Mouse (Mus musculus): ENCODE results near the gene March6. TPM values are rescaled to one million over a fixed set of nuclear protein-coding genes. Genes with fewer than 3 reads are reported as not detected.

Gene March6
- polyA plus RNA-seq, 1 experiment: 42.2 TPM

DNA sequence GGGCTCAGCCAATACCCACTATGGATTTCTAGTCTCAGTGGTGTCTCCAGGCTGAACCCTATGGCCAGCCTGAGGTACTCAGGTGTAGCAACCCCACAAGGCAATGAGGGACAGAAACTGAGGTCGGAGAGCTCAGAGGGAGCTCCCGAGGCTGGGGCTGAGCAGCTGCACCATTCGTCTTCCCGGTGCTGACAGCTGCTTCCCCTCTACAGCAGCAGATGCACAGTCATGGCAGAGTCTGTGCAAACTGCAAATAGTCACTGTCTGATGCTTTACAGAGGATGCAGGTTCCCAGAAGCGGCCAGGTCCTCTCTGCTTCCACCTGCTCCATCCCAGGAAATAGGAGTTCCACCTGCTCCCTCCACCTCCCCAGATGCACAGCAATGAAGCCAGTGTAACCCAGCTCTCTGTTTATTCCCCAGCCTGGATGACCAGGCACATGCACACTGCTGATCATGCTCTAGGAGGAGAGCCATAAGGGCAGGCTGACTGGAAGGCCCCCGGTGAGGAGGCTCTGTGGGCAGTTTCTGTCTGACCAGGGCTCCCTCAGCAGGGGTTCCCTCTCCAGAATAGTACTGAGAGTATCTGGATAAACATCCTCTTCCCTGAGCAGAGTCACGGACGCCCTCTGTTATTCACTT, 104.7 kb downstream of the March6 start:
- Histone ChIP-seq H3K4me1 (ENCODE audit: control insufficient read depth, insufficient read depth, low read length) (no peaks in the 10 kb centered on the region), H3K4me3 (ENCODE audit: insufficient read depth, low read length) (no peak overlapping the region), H3K27ac (ENCODE audit: insufficient read depth, low read depth, low read length) (no peak overlapping the region)
- no peak for TF ChIP-seq CTCF (IDR thresholded peaks at IDR 0.05; ENCODE audit: low read depth, low read length)
- TF ChIP-seq POLR2A (IDR thresholded peaks at IDR 0.05; ENCODE audit: borderline replicate concordance, low read depth, low read length): no peak

DNA sequence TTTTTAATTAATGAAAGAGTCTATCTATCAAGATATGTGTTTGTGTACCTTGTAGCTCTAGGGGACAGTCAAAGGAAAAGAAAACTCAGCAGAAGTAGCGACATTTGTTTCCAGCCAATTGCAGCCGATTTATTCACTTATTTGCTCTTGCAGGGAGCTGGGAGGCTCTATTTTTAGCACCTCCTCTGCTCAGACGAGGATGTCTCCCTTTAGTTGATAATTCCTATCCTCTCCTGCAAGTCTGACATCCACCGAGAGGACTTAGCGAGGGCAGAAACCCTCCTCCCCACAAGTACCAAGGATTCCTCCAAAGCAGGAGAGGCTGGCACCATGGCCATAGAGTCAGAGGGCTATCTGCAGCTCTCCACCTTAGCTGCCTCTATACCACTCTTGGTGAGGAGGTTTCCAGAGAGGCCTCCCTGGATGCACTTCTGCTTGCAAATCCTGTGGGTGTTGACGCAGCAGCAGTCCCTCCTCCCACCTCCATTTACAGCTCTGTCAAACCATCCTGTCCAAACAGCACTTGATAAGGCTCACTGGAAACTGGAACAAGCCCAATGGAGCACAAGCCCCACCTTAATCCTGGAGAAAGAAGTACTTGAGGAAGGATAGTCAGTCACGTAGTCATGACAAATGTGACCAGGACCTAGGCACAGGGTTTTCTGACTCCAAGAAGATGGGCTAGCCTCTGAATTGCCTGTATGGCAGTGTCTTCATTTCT, 108.0 kb downstream of the March6 start:
- TF ChIP-seq POLR2A (IDR thresholded peaks at IDR 0.05; ENCODE audit: borderline replicate concordance, low read depth, low read length) (no peak), CTCF (IDR thresholded peaks at IDR 0.05; ENCODE audit: low read depth, low read length) (no peak)
- Histone ChIP-seq H3K4me1 (ENCODE audit: control insufficient read depth, insufficient read depth, low read length) (peaks cover 13% of the 10 kb centered on the region), H3K4me3 (ENCODE audit: insufficient read depth, low read length) (no peak overlapping the region), H3K27ac (ENCODE audit: insufficient read depth, low read depth, low read length) (no peak overlapping the region)

DNA sequence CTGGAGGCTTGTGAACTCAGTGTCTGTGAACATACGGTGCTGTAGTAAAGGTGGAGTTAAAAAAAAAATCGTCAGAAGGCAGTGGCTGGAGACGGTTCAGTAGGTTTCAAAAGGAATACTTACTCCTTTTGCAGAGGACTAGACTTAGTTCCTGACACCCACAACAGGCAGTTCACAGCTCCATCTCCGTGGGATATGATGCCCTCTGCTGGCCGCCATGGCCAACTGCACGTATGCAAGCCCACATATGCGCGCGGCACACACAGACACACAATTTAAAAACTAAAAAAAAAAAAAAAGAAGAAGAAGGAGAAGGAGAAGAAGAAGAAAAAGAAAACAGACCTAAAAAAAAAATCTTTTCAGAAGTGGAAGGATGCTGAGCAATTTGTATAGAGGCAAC, 111.8 kb downstream of the March6 start:
- Histone ChIP-seq H3K4me3 (ENCODE audit: insufficient read depth, low read length) (no peak overlapping the region), H3K27ac (ENCODE audit: insufficient read depth, low read depth, low read length) (no peak overlapping the region), H3K4me1 (ENCODE audit: control insufficient read depth, insufficient read depth, low read length) (peaks cover 21% of the 10 kb centered on the region)
- TF ChIP-seq CTCF (IDR thresholded peaks at IDR 0.05; ENCODE audit: low read depth, low read length): peak; percentile 69
- TF ChIP-seq POLR2A (IDR thresholded peaks at IDR 0.05; ENCODE audit: borderline replicate concordance, low read depth, low read length): no peak

GRCm38 (mm10) chr15:31418686-31419024, 112.2 kb downstream of the March6 start:
- peaks cover 21% of the 10 kb centered on the region for H3K4me1 ChIP-seq (ENCODE audit: control insufficient read depth, insufficient read depth, low read length)
- H3K27ac ChIP-seq (ENCODE audit: insufficient read depth, low read depth, low read length): no peak overlapping the region
- H3K4me3 ChIP-seq (ENCODE audit: insufficient read depth, low read length): no peak overlapping the region
- TF ChIP-seq CTCF (IDR thresholded peaks at IDR 0.05; ENCODE audit: low read depth, low read length) (no peak), POLR2A (IDR thresholded peaks at IDR 0.05; ENCODE audit: borderline replicate concordance, low read depth, low read length) (no peak)

DNA sequence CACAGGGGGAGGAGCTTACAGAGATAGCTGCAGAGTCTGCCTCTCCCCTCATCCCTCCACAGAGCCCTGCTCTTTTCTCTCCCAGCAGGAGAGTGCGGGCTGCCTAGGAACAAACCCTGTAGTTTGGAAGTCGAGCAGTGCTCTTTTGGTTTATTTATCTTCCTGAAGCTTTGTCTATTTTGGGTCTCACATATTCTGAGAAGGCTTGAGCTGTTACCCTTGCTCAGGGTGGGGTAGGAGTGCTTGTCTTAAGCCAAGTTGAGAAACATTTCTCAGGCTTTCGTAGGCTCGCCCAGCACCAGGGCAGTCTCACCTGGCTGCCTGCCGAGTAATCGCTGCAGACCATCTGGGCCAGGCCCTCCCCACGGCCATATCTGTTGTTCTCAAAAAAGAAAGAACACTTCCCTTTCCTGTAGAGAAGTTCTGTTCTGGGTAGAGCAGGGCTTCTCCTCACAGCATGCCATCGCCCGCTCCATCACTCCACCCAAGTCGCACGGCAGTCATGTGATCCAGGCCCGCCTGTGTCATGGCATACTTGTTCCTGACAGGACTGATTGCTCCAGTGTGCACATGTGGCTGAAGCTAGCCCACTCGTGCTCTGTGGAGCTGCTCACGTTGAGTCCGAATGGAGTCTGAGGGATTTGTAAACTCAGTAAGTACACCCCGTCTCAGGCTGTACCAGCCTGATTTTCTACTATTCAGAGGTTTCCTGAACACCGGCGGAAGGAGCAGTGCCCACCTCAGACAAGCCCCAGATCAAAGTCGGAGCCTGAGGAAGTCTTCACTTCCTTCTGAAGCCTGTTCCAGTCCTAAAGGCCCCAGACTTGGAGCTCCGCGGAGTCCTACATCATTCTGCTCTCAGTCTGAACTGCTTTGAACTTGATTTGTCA, 112.8 kb downstream of the March6 start:
- Histone ChIP-seq H3K4me3 (ENCODE audit: insufficient read depth, low read length) (no peak overlapping the region), H3K27ac (ENCODE audit: insufficient read depth, low read depth, low read length) (peak overlapping the region; percentile 22), H3K4me1 (ENCODE audit: control insufficient read depth, insufficient read depth, low read length) (peaks cover 27% of the 10 kb centered on the region)
- TF ChIP-seq POLR2A (IDR thresholded peaks at IDR 0.05; ENCODE audit: borderline replicate concordance, low read depth, low read length): no peak
- TF ChIP-seq CTCF (IDR thresholded peaks at IDR 0.05; ENCODE audit: low read depth, low read length): no peak

GRCm38 (mm10) chr15:31417409-31417795, 113.5 kb downstream of the March6 start:
- Histone ChIP-seq H3K27ac (ENCODE audit: insufficient read depth, low read depth, low read length) (no peak overlapping the region), H3K4me1 (ENCODE audit: control insufficient read depth, insufficient read depth, low read length) (peaks cover 31% of the 10 kb centered on the region), H3K4me3 (ENCODE audit: insufficient read depth, low read length) (no peak overlapping the region)
- TF ChIP-seq POLR2A (IDR thresholded peaks at IDR 0.05; ENCODE audit: borderline replicate concordance, low read depth, low read length) (no peak), CTCF (IDR thresholded peaks at IDR 0.05; ENCODE audit: low read depth, low read length) (no peak)

- no peak overlapping the region for H3K27ac ChIP-seq (ENCODE audit: insufficient read depth, low read depth, low read length)
- TF ChIP-seq POLR2A (IDR thresholded peaks at IDR 0.05; ENCODE audit: borderline replicate concordance, low read depth, low read length) (no peak), CTCF (IDR thresholded peaks at IDR 0.05; ENCODE audit: low read depth, low read length) (no peak)
- H3K4me1 ChIP-seq (ENCODE audit: control insufficient read depth, insufficient read depth, low read length): peaks cover 35% of the 10 kb centered on the region
- H3K4me3 ChIP-seq (ENCODE audit: insufficient read depth, low read length): no peak overlapping the region
Observed at GRCm38 (mm10) chr15:31415181-31415580, 115.7 kb downstream of the March6 start.

DNA sequence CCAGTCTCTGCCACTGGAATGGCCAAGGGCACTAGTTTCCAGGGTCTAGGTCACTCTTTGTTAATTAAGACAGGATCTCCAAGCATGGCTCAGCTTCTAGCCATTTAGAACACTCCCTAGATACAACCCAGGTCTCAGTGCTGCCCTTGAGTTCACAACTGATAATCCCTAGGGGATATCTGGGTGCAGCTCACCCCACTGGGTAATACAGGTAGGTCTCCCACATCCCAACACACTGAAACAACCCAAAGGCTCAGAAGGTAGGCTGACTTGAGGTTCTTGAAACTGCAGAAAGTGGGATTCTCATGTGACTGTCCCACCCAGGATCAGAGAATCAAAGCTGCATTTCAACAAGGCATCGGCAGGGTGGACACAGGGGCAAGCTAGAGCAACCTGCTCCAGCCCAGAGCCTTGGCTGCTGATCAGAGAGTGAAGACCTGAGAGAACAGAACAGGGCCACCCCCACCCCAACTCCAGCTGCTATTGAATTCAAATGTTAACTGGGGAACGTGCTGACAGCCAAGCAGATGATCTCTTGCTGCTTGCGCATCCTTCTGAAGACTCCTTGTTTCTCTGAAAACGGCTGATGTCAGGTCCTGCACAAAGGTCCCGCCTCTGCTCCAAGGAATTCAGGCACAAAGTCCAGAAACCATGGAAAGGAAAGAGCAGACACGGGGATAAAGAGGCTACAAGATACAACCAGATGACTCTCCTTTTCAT, 116.5 kb downstream of the March6 start:
- Histone ChIP-seq H3K4me3 (ENCODE audit: insufficient read depth, low read length) (no peak overlapping the region), H3K27ac (ENCODE audit: insufficient read depth, low read depth, low read length) (no peak overlapping the region), H3K4me1 (ENCODE audit: control insufficient read depth, insufficient read depth, low read length) (peaks cover 38% of the 10 kb centered on the region)
- no peak for TF ChIP-seq POLR2A (IDR thresholded peaks at IDR 0.05; ENCODE audit: borderline replicate concordance, low read depth, low read length)
- TF ChIP-seq CTCF (IDR thresholded peaks at IDR 0.05; ENCODE audit: low read depth, low read length): no peak

DNA sequence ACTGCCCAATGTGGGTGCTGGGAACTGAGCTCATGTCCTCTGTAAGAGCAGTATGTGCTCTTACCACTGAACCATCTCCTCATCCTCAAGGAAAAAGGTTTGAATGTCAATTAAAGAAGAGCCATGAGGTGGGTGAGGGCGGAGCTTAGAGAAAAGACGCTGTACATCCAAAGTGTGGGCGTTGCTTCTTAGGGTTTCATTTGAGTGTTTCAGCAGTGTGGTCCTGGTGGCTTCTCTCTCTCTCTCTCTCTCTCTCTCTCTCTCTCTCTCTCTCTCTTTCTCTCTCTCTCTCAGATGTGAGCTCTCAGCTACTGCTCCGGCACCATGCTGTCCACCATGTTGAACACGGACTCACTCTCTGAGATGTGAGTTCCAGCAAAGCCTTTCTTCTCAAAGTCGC, 117.2 kb downstream of the March6 start:
- TF ChIP-seq CTCF (IDR thresholded peaks at IDR 0.05; ENCODE audit: low read depth, low read length): no peak
- TF ChIP-seq POLR2A (IDR thresholded peaks at IDR 0.05; ENCODE audit: borderline replicate concordance, low read depth, low read length): no peak
- H3K4me1 ChIP-seq (ENCODE audit: control insufficient read depth, insufficient read depth, low read length): peaks cover 41% of the 10 kb centered on the region
- no peak overlapping the region for H3K27ac ChIP-seq (ENCODE audit: insufficient read depth, low read depth, low read length)
- H3K4me3 ChIP-seq (ENCODE audit: insufficient read depth, low read length): no peak overlapping the region
